Mouse (Mus musculus) c-Kit-positive CD71-positive TER-119-negative erythroid progenitor cells, embryonic 14.5 days (primary cell): ENCODE measurements around the gene Ptprt.

Source experiments
- DNase-seq: peaks from one replicate; pipeline ENCODE4 v3.0.0-alpha.2; 2013; ENCODE audit warnings: low read depth

Gene Ptprt

DNA sequence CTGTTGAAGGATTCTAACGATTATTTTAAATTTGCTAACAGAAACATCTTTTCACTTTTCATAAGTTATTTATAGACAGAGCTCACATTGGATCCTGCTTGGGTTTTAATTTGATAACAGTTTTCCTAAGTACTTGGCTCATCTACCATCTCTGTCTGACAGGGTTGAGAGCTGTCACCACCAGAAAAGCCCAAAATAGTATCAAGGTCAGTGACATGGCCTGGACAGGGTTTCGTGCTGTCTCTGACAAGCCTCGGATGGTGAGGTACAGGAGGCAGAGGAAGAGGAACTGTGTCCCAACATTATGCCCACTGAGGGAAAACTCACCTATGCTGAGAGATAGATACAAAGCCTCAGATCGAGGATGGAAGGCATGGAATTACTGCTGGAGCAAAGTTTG is 79.3 kb downstream of the Ptprt start:
- DNase-seq = no peak

DNA sequence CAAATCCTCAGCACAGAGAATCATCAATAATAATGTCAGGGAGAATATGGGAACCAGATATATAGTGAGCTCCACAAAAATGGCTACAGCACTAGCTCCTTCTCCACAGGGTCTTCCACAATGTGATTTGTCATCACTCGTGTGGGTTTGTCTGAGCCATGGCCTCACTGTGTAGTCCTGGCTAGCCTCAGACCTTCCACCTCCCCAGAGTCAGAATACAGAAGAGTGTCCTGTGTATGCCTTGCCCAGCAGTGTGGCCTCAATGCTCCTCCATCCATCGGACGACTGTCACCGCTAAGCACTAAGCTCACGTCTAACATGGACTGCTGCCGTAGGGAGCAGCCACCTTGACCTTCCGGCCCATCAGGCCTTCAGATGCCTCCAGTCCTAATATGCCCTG is 83.1 kb downstream of the Ptprt start:
- DNase-seq = no peak

DNA sequence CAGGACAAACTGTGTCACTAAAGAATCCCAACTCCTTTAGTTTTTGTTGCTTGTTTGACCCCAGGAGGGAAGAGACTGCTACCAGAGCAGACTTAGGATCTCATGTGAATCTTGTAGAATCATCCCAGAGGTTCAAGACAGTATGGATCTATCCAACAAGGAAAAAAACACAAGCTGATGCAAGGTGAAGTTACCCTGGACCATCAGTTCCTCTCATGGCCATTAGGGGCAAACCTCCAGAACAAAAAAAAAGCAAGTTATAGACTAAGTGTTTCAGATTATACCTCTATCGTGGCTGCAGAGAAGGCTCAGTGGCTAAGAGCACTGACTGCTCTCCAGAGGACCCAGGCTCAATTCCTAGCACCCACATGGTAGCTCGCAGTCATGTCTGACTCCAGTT is 88.1 kb downstream of the Ptprt start:
- DNase-seq = no peak

DNA sequence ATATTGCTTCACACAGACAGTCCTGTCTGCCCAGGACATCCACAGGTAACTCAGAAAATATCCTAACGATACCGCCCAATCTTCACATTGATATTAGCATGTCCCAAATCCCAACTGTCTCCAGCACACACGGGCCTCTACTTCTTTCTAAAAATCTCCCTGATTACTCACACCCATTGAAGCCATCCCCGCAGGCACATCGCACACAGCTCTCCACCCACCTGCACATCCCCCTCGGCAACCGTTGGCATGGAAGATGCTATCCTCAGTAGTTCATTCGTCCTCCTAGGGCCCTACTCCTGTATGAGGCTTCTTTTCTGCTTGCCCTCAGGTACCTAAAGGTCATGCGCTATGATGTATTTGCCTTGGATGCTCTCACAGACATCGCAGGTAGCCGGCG is 89.9 kb downstream of the Ptprt start:
- DNase-seq = no peak

DNA sequence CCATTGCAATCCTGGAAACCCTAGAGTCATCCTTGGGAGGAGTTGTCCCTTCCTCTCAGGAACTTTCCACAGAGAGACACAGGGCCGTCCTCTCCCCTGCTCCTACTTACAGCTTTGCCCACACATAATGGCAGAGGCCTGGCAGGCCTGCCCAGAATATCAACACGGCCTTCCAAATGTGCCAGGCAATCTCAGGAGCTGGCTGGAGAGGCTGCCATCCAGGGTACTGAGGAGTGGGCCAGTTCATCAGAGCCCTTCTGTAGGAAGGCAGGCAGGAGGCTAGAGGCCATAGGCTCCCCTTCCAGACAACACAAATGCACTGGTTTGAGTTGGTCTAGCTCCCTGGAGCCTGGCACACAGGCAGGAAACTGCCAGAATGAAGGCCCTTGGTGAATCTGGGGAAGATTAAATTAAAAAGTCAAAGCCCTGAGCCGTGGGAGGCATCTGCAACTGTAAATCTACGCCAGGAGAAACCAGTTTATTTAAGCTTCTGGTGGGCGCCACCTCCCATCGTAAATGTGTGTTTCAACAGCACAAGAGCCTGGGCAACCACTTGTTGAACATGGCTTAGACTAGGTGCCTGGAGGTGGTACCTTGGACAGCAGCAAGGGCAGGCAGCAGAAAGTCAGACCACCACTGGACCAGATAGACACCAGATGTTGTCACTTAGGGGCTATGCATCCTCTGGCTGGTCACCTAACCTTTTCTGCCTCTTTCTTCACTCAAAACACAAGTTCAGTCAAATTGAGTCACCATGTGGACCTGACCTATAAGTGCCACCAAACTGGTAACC is 92.4 kb downstream of the Ptprt start:
- no peak for DNase-seq

DNA sequence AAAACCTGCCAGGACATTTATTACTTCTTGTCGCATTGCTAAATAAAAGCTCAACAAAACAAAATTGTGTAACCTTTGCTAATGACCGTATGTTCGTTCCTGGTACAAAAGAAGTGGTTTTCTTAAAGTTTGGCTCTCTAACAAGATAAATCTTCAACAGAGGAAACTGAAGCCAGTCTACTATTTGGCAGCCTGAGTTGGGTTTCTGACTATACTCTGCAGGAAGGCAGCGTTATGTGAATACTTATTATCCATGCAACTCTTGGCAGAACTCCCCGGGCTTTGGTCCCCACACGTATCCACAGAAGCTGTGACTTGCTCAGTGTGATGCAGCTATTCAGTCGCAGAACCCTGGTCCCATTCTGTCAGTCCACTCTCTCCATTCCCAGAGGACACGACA is 112.6 kb downstream of the Ptprt start:
- no peak for DNase-seq

DNA sequence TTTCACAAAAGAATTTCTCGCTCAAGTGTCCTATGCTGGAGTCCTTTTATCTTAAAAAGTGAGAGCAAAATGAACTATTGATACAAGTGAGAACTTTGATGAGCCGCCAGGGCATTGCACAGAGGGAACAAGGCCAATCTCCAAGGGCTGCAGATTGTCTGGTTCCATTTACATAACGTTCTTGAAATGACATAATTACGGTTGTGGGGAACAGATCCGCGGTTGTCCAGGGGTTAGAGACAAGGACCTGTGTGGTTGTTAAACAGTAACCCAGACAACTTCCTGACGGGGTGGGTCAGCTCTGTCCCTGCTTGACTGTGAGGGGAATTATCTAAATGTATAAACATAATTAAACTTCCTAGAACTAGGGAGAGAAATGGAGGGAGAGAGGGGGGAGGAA is 129.3 kb downstream of the Ptprt start:
- DNase-seq = no peak

DNA sequence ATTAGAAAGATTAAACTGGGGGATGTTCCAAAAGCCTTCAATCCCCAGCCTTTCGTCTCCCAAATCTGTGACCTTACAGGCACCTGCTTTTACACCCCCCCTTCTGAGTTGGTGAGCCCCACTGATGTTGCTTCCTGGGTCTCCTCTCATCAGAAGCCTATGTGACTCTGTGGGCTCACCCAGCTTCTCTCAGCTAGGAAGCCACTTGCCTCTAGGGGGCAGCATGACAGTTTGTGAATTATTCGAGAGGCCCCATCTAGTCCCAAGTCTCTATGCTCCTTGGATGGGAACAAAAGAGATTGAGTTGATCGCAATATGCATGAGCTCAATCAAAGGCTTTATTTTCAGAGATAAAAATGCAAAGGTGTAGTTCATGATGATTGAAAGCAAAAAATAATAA is 132.0 kb downstream of the Ptprt start:
- DNase-seq = no peak

DNA sequence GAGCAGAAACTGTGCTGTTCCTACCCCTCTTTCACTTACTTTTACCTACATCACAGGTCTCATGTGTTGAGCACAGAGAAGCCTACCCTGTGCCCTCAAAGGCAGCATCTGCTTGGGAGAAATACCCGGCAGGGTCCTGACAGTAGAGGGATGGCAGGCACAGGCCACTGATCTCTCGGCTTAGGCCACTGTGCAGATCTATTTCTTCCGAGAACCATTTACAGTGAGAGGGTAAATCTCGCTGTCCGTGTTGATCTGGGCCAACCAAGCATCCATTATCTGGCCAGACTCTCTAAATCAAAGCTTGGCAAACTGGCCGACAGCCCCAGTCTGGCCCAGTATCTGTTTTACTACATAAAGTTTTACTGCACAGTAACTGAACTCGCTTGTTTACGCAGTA is 145.0 kb downstream of the Ptprt start:
- DNase-seq = no peak

DNA sequence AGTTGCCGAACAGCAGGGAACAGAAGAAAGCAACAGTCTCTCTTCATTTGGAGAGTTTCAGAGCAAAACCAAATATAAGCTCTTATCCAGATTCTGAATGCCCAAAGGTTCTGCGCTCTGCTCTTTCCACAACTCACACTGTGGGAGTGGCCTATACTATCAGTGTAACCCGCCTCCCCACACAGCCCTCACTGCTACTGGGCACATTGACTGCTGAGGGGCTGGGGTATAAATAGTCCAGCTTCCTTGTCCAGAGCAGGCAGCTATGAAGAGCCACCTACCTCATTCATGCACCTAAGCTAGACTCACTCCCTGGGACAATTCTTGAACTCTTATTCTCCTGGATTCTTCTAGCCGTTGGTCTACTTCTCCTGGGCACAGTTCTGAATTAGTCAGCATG is 147.9 kb downstream of the Ptprt start:
- no peak for DNase-seq

DNA sequence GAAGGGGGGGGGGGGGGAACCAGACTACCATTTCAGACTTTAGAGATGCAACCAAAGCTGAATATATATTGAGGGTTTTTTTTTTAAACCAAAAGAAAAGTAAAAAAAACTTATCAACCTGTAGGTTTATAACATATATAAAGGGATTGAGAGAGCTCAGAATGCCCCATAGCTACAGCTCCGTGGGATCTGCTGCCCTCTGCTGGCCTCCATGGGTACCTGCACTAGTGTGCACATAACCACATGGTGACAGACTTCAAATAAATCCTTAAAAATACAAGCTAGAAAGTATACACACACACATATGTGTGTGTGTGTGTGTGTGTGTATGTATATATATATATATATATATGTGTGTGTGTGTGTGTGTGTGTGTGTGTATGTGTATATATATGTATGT is 148.9 kb downstream of the Ptprt start:
- DNase-seq = no peak

DNA sequence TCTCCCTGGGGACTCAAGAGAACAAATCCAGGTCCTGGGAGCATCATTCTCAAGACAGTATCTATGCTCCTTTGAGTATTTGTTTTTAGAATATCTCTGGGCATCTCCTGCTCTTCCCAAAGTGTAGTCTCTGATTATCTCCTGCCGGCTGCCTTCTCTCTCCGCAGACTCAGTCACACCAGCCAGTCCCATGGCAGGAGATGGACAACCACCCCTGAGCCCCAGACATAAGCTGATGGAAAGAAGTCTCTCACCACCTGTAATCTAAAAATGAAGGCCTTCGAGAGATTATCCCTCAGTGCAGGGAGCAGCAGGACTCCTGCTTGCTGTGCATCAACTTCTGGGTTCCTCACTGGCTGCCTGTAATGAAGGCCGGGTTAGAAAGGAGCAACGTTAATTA is 151.9 kb downstream of the Ptprt start:
- DNase-seq = no peak

DNA sequence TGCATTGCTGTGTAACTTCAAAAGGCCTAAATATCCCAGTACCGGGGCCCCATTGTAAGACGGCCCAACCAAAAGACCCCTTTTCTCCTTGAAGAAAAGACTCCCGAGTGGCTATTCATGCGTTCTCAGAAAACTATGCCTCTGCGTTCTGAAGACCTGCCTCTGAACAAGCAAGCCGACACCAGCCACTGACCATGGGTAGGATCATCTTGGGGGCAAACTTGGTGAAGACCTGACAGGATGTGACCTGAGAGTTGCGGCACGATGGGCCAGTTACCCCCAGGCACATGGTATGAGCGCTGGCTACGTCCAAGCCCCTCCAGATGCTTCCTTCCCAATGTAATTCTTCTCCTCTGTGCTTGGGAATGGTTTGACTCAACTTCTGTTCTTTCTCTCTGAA is 153.3 kb downstream of the Ptprt start:
- no peak for DNase-seq

DNA sequence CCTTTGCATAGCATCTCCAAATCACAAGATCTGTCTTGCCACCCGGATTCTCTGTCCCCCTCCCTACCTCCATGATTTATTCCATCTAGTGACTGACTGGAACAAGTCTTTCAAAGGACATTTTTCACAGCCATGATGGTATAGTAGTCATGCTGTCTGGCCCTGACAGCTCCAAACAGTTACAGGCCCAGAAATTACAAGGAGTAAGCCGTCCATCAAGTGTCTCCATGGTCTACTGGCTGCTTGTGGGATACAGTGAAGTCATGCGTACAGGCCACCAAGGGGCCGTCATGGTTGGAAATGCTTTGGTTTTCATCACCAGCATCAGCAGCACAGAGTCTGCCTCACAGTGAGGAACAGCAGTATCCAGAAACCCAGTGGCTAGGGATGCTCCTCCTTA is 156.1 kb downstream of the Ptprt start:
- no peak for DNase-seq

DNA sequence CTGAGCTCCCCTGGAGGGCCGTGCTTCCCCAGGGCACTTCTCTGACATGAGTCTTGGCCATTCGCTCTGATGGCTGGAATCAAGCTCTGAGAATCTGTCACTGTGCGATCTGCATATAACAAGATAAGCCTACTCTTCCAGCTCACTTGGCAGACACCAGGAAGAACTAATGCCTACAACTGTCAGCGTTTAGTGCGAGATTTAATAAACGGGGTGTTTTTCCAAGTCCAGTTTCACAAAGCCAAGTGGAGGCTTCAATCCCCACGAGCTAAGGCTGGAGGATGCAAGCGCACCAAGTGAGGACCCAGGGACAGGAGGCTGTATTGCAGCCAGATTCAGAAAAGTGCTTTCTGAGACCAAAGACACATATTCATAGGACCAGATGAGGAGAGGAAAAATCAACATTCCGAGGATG is 161.4 kb downstream of the Ptprt start:
- DNase-seq = no peak

DNA sequence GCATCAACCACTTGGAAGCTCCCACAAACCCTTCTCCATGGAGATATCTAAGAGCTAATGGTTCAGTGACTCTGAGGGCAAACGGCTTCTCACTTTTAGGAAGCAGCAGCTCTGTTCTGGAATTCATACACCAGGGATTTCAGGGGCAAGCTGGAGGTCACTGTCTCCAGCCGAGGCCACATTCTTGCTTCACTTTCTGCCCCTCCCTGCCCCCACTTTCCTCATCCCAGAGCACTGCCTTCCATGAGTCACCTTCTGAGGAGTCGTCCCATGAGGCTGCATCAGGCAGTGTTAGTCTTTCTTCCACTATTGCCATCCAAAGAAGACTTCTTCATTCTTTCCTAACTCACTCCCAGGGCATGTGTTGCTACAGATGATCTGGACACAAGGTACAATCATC is 162.8 kb downstream of the Ptprt start:
- DNase-seq = no peak

DNA sequence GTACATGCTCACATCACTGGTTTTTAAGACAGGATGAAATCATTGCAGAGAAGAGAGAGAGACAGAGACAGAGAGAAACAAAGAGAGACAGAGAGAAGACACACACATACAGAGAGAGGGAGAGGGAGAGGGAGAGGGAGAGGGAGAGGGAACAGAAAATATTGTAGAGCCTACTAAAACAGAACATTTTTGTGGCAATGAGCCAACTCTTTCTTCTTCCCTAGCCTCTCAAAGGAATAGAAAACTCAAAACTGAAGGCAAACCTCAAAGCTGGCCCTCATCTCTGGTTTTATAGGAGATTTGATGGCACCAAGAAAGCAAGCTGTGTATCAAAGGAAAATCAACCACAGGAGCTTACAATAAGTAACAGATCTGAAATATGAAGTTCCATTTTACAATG is 176.9 kb downstream of the Ptprt start:
- DNase-seq = no peak

DNA sequence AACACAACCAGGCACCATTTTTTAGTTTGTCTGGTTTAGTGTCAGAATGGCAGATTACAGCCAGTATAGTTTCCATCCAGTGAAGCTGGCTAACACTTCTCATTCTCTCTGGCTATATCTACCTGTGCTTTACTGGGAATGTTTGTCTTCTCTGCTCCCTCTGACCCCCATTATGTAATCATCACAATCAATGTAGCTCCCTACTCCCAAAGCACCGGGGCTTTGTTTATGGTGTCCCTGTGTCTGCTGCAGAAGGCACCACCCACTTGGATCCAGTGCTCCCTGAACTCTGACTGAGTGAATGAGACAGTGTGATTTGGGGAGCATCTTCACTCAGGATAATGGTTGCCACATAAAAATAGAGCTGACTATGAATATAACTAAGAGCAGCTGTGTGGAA is 217.8 kb downstream of the Ptprt start:
- DNase-seq = no peak

DNA sequence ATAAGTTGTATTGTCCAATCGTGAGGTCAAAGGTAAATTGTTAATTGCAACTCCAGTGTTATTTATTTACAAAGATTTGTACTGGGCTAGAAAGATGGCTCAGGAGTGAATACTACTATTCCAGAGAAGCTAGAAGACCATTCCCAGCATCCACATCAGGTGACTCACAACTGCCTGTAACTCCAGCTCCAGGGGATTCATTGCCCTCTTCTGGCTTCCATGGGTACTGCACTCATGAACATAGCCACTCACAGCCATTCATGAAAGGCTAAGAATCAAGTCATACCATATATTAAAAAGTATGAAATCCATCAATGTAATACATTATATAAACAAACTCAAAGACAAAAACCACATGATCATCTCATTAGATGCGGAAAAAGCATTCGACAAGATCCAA is 224.3 kb downstream of the Ptprt start:
- no peak for DNase-seq

DNA sequence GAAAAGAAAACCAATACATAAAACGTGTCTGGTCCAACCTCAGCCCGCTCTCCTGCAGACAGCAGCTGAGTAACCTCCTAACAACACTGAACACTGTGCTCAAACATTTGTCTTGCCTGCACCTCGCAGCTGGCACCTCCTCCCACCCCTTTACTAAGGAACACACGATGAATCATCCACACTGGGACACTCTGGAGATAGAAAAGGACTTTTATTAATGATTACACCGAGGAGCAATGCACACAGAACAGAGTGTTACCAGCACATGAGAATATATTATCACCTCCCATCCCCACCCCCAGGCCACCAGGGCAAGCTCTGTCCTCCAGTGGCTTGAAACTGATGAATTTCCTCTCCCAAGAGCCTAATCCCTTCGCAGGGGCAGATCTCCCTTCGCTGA is 230.8 kb downstream of the Ptprt start:
- DNase-seq = no peak

DNA sequence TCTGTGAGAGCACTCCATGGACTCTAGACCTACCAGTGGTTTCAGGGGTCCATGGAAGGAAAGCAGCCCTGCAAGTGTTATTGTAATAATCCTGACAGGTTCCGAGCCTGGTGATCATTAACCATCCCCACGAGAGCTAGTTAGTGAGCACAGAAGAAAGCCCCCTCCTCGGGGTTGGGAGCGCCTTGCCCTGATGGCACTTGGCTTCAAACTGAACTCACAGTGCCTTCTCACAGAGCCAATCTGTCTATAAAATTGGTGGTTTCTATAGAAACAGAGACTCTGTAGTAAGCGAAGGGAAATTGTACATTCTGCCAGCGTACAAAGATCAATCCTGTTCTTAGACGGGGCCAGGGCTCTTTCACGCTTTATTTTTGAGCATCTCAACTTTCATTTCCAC is 234.8 kb downstream of the Ptprt start:
- no peak for DNase-seq

DNA sequence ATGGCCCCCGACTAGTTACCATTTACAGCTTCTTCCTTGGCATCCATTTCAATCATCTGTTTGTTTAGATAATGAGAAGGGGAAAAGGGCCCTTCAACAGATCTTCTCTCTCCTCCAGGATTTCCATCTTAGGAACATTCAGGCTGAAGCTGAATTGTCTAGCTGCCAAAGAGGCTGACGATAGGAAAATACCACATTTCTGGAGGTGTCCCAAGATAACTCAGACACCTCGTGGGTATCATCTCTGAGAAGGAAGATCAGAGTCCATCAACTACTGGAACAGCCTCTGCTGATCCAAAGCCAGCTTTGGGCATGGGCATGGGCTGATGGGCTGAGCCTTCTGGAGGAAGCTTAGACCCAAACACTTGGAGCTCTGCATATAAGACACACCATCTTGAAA is 242.8 kb downstream of the Ptprt start:
- no peak for DNase-seq

DNA sequence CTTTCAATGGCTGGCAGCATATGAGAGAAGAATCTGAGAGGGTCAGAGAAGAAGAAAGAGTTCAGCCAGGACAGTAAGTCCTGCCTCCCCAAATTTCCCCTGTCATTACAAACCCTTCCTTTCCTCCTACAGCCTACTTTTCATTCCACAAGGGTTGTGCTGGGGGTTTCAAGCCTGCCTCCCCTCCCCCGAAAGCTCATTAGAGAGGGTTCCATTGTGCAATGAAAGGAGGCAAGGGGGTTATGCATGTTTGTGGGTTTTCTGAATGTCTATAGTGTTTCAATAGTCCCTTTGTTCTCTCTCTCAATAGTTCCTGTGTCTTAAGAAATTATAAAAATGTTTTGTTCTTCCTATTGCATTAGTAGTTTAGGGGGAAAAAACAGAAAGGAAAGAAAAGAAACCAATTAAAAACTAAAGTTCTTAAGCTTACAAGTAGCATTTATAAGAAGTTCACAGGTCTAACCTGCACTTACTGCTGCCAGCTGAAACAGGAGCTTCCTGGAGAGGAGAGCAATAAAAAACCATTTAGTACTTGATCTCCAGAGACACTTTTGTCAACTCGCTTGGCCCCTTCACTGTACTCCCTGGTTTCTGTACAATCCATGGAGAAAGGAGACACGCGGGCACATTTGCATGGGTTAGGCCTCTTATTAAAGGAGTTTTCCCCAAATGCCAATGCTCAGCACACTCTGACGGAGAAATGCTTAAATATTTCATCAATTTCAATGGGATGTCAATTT is 247.7 kb downstream of the Ptprt start:
- no peak for DNase-seq

DNA sequence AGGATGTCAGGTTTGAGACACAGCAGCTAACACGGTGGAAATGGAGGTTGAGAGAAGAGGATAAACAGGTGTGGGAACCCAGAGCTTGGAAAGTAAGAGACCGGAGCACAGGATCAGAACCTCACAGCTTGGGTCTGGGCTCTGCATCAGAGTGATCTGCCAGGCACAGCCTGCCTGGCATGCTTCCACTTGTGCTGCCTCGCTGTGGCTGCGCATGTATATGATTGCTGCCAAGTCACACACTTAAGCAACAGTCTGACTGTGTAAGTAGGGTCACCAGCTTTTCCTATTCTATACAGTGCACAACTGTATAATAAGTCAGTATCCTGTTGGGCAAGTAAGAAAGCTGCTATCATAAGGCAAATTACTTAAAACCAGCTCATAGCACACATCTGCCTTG is 249.9 kb downstream of the Ptprt start:
- DNase-seq = no peak
